Mouse (Mus musculus) urinary bladder, adult 2 months (tissue): ENCODE measurements around the gene Gm11032. TPM values are rescaled to one million over a fixed set of nuclear protein-coding genes. Genes with fewer than 3 reads are reported as not detected.
"Not testable (repeated sequence)": the region's sequence is repeated elsewhere in the genome, so short reads cannot be mapped to it uniquely, and the experiment has no call there.

Experiments
- DNase-seq: peaks from one replicate; pipeline ENCODE4 v3.0.0; 2022; ENCODE audit warnings: low spot score
- polyA plus RNA-seq: library from polyadenylated mRNA; depleted of rRNA; stranded (reverse); fragments of >200 nt; gene quantifications from 2 replicates; pipeline ENCODE4 v1.2.3, GENCODE M21; 2012; rRNA removed

Gene Gm11032
- polyA plus RNA-seq, 1 experiment: not detected

DNA sequence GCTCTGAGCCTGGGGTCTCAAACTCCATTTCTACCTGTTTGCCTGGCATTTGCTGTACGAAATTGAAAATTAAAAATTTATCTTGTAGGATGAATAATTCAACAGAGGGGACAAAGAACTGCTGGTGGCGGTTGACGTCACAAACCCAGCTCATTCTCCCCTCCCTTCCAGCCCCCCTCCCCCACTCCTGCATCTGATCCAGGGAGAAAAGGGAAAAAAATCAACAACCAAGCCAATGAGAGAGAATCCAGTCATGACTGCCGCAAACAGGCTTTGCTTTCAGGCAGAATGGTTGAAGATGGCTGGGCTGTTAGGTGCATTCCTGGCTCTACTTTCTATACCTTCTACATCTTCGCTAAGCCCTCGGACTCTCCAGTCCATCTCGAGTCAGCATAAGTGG lies 6.1 kb downstream of the Gm11032 start:
- DNase-seq: no peak

DNA sequence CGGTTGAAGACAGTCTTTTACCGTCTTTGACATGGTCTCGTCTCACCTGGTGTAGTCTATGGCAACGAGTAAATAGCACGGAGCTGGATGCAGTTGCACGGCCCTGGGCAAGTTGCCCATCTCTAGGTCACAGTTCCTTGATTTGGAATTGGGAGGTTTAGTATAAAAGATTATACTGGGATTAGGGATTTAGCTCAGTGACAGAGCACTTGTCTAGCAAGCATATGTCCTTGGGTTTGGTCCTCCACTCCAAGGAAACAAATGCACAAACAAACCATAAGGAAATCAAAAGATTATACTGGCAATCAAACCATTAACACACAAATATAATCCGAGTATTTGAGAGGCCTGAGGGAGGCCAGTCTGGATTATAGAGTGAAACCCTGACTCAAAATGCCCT lies 7.8 kb downstream of the Gm11032 start:
- no peak for DNase-seq

DNA sequence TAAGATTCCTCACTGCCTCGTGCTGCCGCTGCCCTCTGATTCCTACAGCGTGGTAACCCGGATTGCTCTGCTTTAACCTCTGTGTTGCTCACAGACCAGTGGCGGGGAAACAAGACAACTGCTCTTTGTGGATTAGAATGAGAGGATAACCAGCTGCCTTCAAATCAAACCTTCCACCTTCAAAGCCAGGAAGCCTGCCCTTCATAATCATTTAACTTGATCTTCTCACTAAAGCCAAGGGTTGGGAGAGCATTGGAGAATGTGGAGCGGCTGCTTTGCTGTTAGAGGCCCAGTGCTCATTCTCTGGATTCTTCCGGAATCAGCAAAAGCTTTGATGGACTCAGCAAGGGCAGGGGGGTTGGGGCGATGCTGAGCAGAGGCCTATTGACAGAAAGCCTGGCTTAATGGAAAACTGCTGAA lies 10.0 kb downstream of the Gm11032 start:
- no peak for DNase-seq

DNA sequence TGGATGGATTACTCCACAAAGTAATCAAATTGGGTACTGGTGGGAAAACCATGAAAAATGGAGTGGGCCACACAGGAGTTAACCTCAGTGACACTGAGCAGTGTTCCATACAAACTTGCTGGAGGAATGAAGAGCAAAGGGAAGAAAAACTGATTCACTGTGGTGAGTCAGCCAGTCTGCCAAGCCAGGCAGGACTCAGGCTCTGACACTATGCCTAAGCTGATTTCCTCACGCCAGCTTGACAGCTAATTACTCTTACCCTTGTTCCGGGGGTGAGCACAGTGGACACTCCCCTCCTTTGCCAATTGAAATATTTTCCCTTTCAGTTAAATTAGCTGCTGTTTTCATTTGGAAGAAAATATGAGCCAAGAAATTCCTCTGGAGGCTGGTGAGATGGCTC lies 13.6 kb downstream of the Gm11032 start:
- DNase-seq: no peak

DNA sequence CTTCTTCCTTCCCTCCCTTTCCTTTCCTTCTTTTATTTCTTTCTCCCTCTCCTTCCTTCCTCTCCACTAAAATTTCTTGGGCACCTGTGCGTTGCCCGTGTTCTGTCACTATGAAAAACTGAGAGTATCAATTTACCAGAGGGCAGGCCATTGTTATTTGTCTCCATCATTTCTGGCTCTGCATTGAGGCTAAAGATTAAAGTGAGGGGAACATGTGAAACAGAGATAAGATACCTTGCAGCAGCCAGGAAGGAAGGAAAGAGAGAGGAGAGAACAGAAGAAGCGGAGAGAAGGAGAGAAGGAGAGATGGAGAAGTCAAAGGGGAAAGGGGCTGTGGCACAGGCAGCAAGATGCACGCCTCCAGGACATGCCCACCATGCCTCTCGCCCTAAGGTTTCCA lies 14.5 kb downstream of the Gm11032 start:
- DNase-seq: no peak

DNA sequence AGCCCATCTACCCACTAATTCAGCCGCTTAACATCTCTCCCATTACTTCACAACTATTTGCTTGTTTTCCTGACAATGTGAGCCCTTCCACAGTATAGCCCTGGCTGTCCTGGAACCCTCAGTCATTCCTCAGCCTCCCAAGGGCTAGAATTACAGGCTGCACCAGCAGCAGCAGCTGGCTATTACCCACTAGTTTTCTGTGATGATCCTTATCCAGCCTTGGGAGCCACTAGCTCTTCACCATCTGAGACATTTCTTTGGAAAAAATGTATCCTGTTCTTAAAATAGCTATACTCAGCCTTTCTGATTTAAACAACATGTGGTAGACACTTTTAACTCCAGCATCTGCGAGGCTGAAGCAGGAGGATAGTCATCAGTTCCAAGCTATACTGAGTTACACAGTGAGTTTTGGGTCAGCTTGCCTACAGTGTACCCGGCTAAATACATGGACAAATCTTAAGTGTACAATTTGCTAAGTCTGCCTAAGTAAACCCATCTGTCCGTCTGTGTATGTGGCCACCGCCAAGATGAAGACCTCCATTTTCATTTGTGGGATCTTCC lies 17.0 kb downstream of the Gm11032 start:
- no peak for DNase-seq

DNA sequence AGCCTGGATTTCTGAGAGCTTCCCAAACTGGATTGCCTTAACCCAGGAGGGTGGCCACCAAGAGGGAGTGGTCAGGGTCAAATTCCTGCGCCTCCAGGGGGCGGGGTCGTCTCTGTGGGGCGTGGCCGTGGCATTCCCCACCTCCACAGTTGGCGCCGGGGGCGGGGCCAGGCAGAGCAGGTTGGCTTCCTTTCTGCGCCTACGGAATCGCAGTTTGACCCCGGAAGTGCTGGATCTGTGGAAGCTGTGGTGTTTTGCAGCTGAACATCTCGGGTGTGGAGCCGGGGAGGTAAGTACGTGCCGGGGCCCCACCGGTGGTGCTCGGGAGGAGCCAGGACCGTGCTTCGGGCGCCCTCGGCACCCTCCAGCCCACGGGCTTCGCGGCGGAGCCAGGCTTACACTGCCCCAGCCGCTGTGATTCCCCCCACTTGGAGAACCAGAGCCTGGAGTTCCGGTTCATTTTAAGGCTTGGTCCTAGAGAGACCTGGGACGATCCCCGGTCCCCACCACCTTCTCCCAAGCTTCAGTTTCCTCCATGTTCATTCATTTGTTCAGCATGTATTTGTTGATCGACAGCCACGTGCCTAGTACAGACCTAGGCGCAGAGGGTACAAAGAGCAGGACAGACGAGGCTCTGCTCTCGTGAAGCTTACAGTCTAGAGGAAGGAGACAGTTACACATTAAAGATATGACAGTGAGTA lies 17.8 kb downstream of the Gm11032 start, which contains the start of gene Ascc2:
TSS of gene Ascc2 (plus strand) at position 214 of the 701 bp plus-strand sequence.
- peak; percentile 94 for DNase-seq

DNA sequence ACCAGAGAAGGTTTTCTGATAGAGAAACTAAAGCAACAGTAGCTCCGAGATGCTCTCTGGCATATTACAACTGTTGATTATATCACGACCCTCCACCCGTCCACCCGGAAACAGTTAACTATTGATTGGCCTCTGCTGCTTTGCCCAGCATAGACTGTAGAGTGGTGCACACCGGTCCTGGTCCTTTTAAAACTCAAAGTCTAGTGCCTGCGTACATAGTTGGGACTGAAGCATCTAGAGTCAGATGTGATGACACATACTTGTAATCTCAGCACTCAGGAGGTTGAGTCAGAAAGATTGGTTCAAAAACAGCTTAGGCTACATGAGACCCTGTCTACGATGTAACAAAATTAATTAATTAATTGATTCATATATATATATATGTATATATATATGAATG lies 18.4 kb downstream of the Gm11032 start:
- DNase-seq: no peak

DNA sequence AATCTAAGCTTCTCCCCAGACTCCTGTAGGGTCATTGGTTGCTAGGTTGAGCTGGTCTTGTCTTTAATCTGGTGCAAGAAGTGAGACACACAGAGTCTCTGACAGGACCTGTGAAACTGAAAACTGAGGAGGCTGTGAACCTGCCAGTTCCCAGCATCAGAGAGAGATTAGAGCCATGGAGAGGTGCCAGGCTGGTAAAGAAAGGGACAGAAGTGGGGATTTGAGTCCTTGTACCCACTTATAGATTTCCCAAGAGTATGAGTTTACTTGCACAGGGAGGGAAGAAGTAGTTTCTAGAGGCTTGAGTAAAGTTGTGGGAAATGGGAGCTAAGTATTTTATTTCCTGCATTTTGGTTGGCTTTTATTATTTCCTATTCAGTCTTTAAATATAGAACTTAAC lies 21.3 kb downstream of the Gm11032 start:
- DNase-seq: no peak

DNA sequence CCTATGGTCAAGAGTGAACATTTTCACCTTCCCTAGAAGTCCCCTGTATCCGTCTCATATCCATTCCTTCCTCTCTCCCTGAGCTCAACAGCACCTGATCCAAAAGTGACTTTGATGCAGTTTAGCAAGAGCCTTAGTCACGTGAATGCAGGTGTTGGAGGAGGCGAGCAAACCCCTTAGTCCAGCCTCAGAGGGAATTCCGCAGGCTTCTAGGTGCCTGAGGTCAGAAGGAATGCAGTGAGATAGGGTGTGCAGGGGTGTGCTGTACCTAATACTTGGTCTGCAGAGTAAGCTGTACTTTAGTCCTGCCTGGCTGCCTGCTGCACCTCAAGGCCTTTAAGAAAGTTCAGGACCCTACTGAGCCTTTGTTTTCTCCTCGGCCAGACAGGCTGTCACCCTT lies 23.9 kb downstream of the Gm11032 start:
- no peak for DNase-seq

DNA sequence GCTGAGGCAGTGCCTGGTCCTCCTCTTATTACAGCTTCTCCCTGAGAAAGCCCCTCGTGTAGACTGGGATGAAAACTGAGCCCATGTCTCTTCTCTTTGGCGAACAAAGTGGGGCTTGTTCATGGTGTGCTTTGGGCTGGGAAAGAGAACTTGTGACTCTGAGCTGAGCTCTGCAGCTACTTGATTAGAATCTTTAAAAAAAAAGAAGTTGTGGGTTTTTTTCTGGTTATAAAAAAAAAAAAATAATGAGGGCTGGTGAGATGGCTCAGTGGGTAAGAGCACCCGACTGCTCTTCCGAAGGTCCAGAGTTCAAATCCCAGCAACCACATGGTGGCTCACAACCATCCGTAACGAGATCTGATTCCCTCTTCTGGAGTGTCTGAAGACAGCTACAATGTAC lies 25.3 kb downstream of the Gm11032 start:
- DNase-seq: not testable (repeated sequence)

DNA sequence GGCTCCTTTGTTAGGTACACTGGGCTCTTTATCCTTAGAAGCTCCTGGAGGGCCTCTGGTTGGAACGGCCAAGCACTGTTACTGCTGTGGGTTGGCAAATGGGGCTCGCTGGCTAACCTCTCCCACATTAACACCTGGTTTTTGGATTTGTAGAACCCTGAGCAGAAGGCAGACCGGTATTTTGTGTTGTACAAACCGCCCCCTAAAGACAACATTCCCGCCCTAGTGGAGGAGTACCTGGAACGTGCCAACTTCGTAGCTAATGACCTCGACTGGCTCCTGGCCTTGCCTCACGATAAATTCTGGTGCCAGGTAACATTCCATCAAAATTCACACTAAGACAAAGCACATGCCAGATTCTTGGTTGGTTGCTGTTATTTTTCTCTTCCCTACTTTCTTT lies 26.5 kb downstream of the Gm11032 start:
- no peak for DNase-seq

DNA sequence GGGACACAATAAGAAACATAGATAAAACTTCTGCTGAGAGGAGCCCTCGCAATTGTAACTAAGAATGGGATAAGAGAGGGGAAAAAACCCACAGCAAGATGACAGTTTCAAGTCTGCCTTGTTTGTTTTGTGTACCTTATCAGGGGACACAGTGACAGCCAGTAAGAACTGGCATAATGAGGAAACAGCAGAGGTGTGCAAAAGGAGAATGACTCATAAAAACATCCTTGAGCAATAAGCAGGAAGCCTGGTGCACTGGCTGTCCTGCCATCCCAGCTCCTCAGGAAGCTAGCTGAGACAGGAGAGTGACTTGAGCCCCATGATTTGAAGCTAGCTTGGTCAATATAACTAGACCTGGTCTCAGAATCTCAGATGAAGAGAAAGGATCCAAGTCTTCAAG lies 40.0 kb downstream of the Gm11032 start:
- no peak for DNase-seq

DNA sequence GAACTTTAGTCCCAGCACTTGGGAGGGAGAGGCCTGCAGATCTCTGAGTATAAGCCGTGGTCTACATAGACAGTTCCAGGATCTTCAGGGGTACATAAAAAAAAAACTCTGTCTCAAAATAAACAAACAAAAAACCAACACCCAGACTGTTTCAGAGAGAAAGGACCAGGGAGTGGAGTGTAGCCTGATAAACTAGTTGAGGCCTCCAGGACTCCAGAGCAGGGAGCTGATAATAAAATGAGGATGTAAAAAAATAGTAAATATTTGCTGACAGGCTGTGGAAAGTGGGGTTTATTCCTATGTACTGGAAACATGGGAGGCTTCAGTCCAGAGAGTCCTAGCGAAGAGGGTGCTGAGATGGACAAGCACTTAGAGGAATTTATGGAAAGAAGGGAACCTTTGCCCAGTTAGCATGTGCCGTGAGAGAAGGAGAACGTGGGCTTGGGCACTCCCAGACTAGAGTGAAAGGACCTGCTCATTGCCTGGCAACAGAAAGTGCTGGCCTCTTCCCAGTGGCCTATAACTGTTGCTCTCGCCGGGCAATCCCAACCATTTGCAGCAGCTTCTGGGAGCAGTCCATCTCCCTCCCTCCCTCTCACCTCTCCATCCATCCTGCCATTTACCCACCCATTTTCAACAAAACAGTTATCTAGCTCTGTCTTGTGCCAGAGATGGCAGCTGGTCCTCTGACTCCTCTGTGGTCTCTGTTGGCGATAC lies 40.6 kb downstream of the Gm11032 start:
- no peak for DNase-seq

DNA sequence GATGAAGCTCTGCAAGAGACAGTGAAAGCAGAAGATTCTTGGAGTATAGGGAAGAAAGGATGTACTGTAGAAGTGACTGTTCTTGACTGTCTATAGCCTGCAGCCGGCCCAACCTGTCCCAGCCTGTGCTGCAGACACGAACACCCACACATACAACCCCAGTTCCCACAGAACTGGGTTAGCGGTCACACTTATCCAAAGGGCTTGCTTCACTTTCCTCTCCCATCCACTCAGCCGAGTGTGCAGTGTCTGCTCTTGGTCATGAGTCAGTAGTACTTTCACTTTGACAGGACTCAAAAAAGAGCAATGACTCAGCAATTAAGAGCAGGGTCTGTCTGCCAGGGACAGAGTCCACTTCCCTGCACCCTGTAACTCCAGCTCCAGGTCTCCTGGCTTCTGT lies 41.5 kb downstream of the Gm11032 start:
- no peak for DNase-seq

DNA sequence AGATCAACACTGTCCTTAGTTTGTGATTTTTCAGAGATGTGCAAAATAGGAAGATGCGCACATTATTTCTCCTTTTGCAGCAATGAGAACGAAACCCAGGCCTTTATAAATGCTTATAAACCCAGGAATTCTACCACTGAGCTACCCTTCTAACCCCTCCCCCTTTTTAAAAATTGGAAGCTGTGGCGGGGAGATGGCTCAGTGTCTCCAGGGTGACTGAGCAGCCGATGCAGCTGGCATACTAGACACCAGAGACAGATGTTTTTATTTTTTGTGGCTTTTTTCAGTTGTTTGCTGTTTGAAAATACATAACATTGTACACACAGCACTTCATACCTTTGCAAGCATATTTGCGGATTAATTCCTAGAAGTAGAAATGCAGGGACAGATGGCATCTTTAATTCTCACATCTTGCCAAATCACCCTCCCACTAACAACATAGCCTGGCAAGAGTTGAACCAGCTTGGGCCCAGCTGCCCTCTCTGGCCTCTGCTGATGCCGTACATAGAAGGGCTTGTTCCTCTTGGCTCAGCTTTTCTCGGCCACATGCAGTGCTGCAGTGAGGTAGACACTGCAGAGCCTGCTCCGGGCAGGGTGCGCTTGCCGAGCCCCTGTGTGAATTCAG lies 42.1 kb downstream of the Gm11032 start:
- no peak for DNase-seq

DNA sequence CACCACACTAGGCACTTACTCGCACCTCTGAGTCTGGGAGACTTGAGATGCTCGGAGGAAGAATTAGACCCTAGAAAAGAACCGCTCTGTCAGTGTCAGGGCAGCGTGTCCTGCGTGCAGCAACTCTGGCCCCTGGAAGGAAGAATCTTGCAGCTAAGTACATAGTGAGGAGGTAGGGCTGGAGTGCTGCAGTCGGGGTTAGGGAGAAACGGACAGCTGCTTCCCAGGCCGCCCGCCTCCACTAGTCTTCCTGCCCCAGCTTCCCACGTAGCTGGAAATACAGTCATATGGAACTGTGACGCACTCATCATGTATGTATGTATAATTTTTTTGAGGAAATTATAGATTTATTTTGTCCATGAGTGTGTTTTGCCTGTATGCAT lies 42.6 kb downstream of the Gm11032 start:
- no peak for DNase-seq

Other genes starting within 250 kb of the Gm11032 start
- gene Hormad2, start 179.0 kb upstream of the Gm11032 start, polyA plus RNA-seq: 0.04 and 0.07 TPM in 2 replicates
- gene Mtmr3, start 25.2 kb upstream of the Gm11032 start, polyA plus RNA-seq: 46.3 and 50.0 TPM in 2 replicates
- gene Ascc2, start 17.7 kb downstream of the Gm11032 start, polyA plus RNA-seq: 35.0 and 39.9 TPM in 2 replicates
- gene Uqcr10, start 84.3 kb downstream of the Gm11032 start, polyA plus RNA-seq: 1,105 and 1,175 TPM in 2 replicates
- 64.8 and 77.0 TPM in 2 replicates for gene Zmat5, start 84.6 kb downstream of the Gm11032 start, polyA plus RNA-seq
- 0.46 and 0.65 TPM in 2 replicates for gene Cabp7, start 126.7 kb downstream of the Gm11032 start, polyA plus RNA-seq
- gene Nf2, start 229.5 kb downstream of the Gm11032 start, polyA plus RNA-seq: 46.5 and 50.9 TPM in 2 replicates